Mouse (Mus musculus): ENCODE data around the gene Btbd9.

GRCm38 (mm10) chr17:30562770-30563169, 13.5 kb downstream of the Btbd9 start:
- TF ChIP-seq CTCF (IDR thresholded peaks at IDR 0.05; ENCODE audit: low read depth, low read length) (no peak), POLR2A (IDR thresholded peaks at IDR 0.05; ENCODE audit: extremely low read depth, insufficient read depth, low read length) (no peak)
